Mouse (Mus musculus) cerebellum, postnatal 25 days (tissue): ENCODE measurements at regions not wholly inside any gene's neighbourhood (a gene's known extent, or its start where the extent isn't known, plus 50 kb on each side); places are given as distances from the start of the nearest gene placed in this dataset.
"Not testable (repeated sequence)": the region's sequence is repeated elsewhere in the genome, so short reads cannot be mapped to it uniquely, and the experiment has no call there.

ENCODE experiments used
- DNase-seq, 2 experiments: peaks; one replicate each; pipeline ENCODE4 v3.0.0; 2021; ENCODE audit warnings: mixed read lengths in 2 of 2

DNA sequence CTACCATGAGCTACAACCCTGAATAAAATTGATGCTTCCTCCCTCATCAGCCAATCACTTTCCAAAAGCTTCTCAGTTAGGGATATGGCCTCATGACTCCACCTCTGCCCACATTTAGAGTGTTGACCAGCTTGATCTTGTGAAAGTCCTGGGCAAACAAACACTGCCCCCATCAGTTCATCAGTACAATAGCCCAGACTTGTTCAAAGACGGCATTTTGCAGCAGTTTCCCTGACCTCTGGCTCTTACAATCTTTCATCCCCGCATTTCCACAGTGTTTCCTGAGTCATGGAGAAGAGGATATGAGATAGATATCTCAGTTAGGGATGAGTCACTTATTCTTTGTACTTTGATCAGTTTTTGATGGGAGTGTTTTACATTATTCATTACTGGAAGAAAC is 203.5 kb upstream of the Asrgl1 start:
- DNase-seq, result not testable (repeated sequence)

DNA sequence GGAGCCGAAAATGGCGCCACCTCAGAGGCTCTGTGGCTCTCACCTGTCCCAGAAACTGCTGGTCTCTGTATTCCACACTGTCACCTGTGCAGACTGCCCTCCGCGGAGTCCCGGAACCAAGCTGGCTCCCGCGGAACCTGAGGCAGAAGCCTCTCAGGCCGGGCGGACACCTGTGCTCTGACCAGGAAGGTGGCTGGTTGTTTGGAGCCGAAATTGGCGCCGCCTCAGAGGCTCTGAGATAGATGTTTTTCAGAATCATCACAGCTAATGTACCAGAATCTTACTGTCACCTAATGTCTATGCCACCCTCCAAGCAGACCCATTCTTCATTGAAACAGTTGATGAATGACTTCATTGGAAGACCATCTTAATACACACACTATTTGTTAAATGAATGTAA is 202.0 kb upstream of the Asrgl1 start:
- not testable (repeated sequence) for DNase-seq

DNA sequence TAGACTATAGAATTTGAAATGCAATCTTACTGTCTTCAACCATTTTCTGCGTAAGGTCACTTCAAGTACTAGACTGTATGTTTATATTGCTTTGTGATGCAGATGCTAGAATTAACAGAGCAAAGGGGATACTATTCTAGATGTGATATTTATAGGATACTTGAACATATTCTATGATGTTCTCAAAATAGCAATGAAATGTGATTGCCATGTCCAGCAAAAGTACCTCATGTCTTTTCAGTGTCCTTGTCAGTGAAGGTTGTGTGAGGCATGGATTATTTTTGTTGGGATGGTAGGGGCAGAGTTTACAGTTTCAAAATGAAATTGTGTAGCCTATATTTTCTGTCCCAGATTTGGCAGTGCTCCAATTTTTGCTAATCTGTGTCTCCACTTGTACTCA is 182.5 kb upstream of the Asrgl1 start:
- not testable (repeated sequence) for DNase-seq

DNA sequence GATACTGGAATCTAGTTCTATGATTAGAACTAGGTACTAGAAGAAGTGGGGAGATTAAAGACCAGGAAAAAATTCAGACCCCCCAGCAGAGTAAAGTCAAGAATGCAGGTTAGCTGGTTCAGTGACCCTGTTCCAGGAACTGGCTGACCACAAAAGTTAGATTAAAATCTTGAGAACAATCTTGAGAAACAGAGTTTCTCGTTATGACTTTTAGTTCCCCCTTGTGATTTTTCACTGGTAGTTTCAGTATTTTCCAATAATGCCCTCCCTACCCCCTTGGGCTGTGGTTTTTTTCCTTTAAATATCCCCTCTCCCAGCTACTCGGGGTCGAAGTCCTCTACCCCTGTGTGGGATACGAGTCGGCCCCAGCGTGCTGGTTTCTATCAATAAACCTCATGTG is 180.7 kb upstream of the Asrgl1 start:
- not testable (repeated sequence) for DNase-seq

DNA sequence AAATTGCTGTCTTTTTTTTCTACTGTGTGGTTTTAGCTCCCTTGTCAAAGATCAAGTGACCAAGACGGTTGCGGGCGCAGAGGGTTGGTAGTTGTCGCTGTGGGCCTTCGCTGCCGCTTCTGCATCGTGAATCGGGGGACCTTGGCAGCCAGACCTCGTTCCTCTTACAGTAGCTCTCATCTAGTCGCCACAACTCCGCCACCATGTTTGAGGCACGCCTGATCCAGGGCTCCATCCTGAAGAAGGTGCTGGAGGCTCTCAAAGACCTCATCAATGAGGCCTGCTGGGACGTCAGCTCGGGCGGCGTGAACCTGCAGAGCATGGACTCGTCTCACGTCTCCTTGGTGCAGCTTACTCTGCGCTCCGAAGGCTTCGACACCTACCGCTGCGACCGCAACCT is 147.7 kb upstream of the Asrgl1 start:
- DNase-seq, result peak; percentile 41 to 59

DNA sequence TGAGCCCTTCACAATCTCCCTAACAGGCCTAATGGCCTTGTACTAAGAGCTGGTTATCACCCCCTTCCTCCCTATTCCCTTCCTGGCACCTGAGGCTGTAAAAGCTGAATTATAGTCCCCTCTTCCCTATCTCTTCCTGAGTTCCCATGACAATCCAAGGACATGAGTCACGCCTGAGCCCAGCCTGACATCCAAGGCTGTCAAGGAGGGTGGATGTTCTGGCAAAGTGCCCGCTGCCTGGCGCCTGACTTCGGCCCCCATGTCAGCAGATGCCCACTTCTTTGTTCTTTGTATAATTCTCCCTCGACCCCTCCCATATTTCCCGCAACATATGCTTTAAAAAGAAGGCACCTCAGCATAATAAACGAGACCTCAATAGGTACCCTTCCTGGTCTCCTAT is 99.2 kb upstream of the Asrgl1 start:
- DNase-seq, result not testable (repeated sequence)
